Mouse (Mus musculus): ENCODE measurements around the gene Ktn1. TPM values are rescaled to one million over a fixed set of nuclear protein-coding genes. Genes with fewer than 3 reads are reported as not detected.

Ktn1 gene
- polyA plus RNA-seq, 1 experiment: 1.8 TPM

- Histone ChIP-seq H3K4me1 (no peaks in the 10 kb centered on the region), H3K9me3 (no peaks in the 10 kb centered on the region), H3K4me3 (replicated peaks) (no peak overlapping the region), H3K36me3 (replicated peaks; ENCODE audit: low read length) (peaks cover 1% of the 10 kb centered on the region), H3K27me3 (replicated peaks) (no peaks in the 10 kb centered on the region)
- no peak for TF ChIP-seq GATA1 (IDR thresholded peaks at IDR 0.05; ENCODE audit: borderline replicate concordance, low read length)
- no peak for TF ChIP-seq FLI1 (IDR thresholded peaks at IDR 0.05; ENCODE audit: low read length)
These were observed 100.5 kb downstream of the Ktn1 start for GRCm38 (mm10) chr14:47748714-47749113.

GRCm38 (mm10) chr14:47751422-47752205 is 103.4 kb downstream of the Ktn1 start:
- no peak for TF ChIP-seq GATA1 (IDR thresholded peaks at IDR 0.05; ENCODE audit: borderline replicate concordance, low read length)
- no peak for TF ChIP-seq FLI1 (IDR thresholded peaks at IDR 0.05; ENCODE audit: low read length)
- Histone ChIP-seq H3K36me3 (replicated peaks; ENCODE audit: low read length) (no peaks in the 10 kb centered on the region), H3K27me3 (replicated peaks) (no peaks in the 10 kb centered on the region), H3K4me1 (no peaks in the 10 kb centered on the region), H3K9me3 (no peaks in the 10 kb centered on the region), H3K4me3 (replicated peaks) (no peak overlapping the region)

GRCm38 (mm10) chr14:47753561-47753960 is 105.3 kb downstream of the Ktn1 start:
- Histone ChIP-seq H3K4me3 (replicated peaks) (no peak overlapping the region), H3K9me3 (no peaks in the 10 kb centered on the region)
- TF ChIP-seq FLI1 (IDR thresholded peaks at IDR 0.05; ENCODE audit: low read length) (no peak), GATA1 (IDR thresholded peaks at IDR 0.05; ENCODE audit: borderline replicate concordance, low read length) (no peak)

GRCm38 (mm10) chr14:47754253-47754897 is 106.1 kb downstream of the Ktn1 start:
- Histone ChIP-seq H3K9me3 (0 out of 2 replicates have a peak, but pooled peaks cover 2% of the 10 kb centered on the region), H3K27me3 (replicated peaks) (no peaks in the 10 kb centered on the region), H3K4me1 (no peaks in the 10 kb centered on the region), H3K4me3 (replicated peaks) (no peak overlapping the region), H3K36me3 (replicated peaks; ENCODE audit: low read length) (no peaks in the 10 kb centered on the region)
- TF ChIP-seq FLI1 (IDR thresholded peaks at IDR 0.05; ENCODE audit: low read length): no peak

More at GRCm38 (mm10) chr14:47753561-47753960, 105.3 kb downstream of the Ktn1 start:
- Histone ChIP-seq H3K27me3 (replicated peaks) (no peaks in the 10 kb centered on the region), H3K36me3 (replicated peaks; ENCODE audit: low read length) (no peaks in the 10 kb centered on the region), H3K4me1 (no peaks in the 10 kb centered on the region)

GRCm38 (mm10) chr14:47756411-47757065 is 108.3 kb downstream of the Ktn1 start:
- Histone ChIP-seq H3K4me3 (replicated peaks) (no peak overlapping the region), H3K27me3 (replicated peaks) (no peaks in the 10 kb centered on the region), H3K4me1 (no peaks in the 10 kb centered on the region), H3K9me3 (0 out of 2 replicates have a peak, but pooled peaks cover 3% of the 10 kb centered on the region), H3K36me3 (replicated peaks; ENCODE audit: low read length) (no peaks in the 10 kb centered on the region)
- no peak for TF ChIP-seq GATA1 (IDR thresholded peaks at IDR 0.05; ENCODE audit: borderline replicate concordance, low read length)
- no peak for TF ChIP-seq FLI1 (IDR thresholded peaks at IDR 0.05; ENCODE audit: low read length)

- Histone ChIP-seq H3K4me1 (no peaks in the 10 kb centered on the region), H3K36me3 (replicated peaks; ENCODE audit: low read length) (no peaks in the 10 kb centered on the region), H3K9me3 (peaks cover 13% of the 10 kb centered on the region), H3K4me3 (replicated peaks) (no peak overlapping the region), H3K27me3 (replicated peaks) (no peaks in the 10 kb centered on the region)
- TF ChIP-seq FLI1 (IDR thresholded peaks at IDR 0.05; ENCODE audit: low read length) (no peak), GATA1 (IDR thresholded peaks at IDR 0.05; ENCODE audit: borderline replicate concordance, low read length) (no peak)
These were observed 116.9 kb downstream of the Ktn1 start for GRCm38 (mm10) chr14:47765192-47765591.

- no peak for TF ChIP-seq FLI1 (IDR thresholded peaks at IDR 0.05; ENCODE audit: low read length)
- TF ChIP-seq GATA1 (IDR thresholded peaks at IDR 0.05; ENCODE audit: borderline replicate concordance, low read length): no peak
- H3K4me3 ChIP-seq (replicated peaks): no peak overlapping the region
- H3K4me1 ChIP-seq: no peaks in the 10 kb centered on the region
- no peaks in the 10 kb centered on the region for H3K36me3 ChIP-seq (replicated peaks; ENCODE audit: low read length)
- H3K27me3 ChIP-seq (replicated peaks): no peaks in the 10 kb centered on the region
- peaks cover 13% of the 10 kb centered on the region for H3K9me3 ChIP-seq
These were observed 117.5 kb downstream of the Ktn1 start for GRCm38 (mm10) chr14:47765796-47766195.

- TF ChIP-seq FLI1 (IDR thresholded peaks at IDR 0.05; ENCODE audit: low read length) (no peak), GATA1 (IDR thresholded peaks at IDR 0.05; ENCODE audit: borderline replicate concordance, low read length) (no peak)
- Histone ChIP-seq H3K4me3 (replicated peaks) (no peak overlapping the region), H3K9me3 (peaks cover 13% of the 10 kb centered on the region), H3K27me3 (replicated peaks) (no peaks in the 10 kb centered on the region), H3K4me1 (no peaks in the 10 kb centered on the region), H3K36me3 (replicated peaks; ENCODE audit: low read length) (no peaks in the 10 kb centered on the region)
These were observed 118.1 kb downstream of the Ktn1 start for GRCm38 (mm10) chr14:47766373-47766772.

- H3K27me3 ChIP-seq (replicated peaks): no peaks in the 10 kb centered on the region
- H3K36me3 ChIP-seq (replicated peaks; ENCODE audit: low read length): no peaks in the 10 kb centered on the region
- no peak overlapping the region for H3K4me3 ChIP-seq (replicated peaks)
These were observed 123.2 kb downstream of the Ktn1 start for GRCm38 (mm10) chr14:47771496-47771895.

GRCm38 (mm10) chr14:47775543-47775942 is 127.3 kb downstream of the Ktn1 start:
- Histone ChIP-seq H3K4me1 (no peaks in the 10 kb centered on the region), H3K36me3 (replicated peaks; ENCODE audit: low read length) (no peaks in the 10 kb centered on the region), H3K9me3 (no peaks in the 10 kb centered on the region), H3K4me3 (replicated peaks) (no peak overlapping the region), H3K27me3 (replicated peaks) (no peaks in the 10 kb centered on the region)
- no peak for TF ChIP-seq GATA1 (IDR thresholded peaks at IDR 0.05; ENCODE audit: borderline replicate concordance, low read length)
- TF ChIP-seq FLI1 (IDR thresholded peaks at IDR 0.05; ENCODE audit: low read length): no peak

More at GRCm38 (mm10) chr14:47771496-47771895, 123.2 kb downstream of the Ktn1 start:
- Histone ChIP-seq H3K4me1 (no peaks in the 10 kb centered on the region), H3K9me3 (peaks cover 13% of the 10 kb centered on the region)
- TF ChIP-seq GATA1 (IDR thresholded peaks at IDR 0.05; ENCODE audit: borderline replicate concordance, low read length) (no peak), FLI1 (IDR thresholded peaks at IDR 0.05; ENCODE audit: low read length) (no peak)

Measured in megakaryocyte, embryonic 14.5 days (primary cell).